8 mouse cellular contexts compared by ENCODE assay signal in the genomic region with DNA sequence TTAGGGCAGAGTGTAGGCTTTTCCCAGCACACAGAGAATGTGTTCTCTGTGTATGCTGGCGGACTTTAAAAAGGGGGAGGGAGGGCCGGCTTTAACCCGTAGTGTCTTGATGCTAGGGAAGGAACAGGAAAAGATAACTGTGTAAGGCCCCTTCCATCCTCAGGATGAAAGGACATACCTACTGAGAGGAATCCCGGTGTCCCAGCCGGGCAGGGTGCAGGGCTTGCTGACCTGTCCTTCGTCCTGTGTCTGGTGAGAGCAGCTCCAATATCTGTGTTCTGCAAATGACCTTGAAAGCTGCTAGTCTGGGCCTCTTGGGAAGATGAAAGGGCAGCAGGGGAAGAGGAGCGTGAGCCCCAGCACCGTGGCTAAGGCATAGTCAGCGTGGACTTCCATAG. TPM values are rescaled to one million over a fixed set of nuclear protein-coding genes. Genes with fewer than 3 reads are reported as not detected.
DNase-seq lines count a peak whose midpoint lies in the region; ATAC-seq and TF ChIP-seq lines count a peak whose summit lies in the region.

No protein-coding gene starts in this region.

- intact Hi-C loops in left cerebral cortex, postnatal 10 days (cut with DNase I): no loop called here

- no peak for TF ChIP-seq EP300 in liver, embryonic 14.5 days (IDR thresholded peaks at IDR 0.05; ENCODE audit: low read depth)

- H3K9ac ChIP-seq in hindbrain, embryonic 11.5 days (ENCODE audit: low read depth, low read length): peak overlapping the region; percentile 77
- peak overlapping the region; percentile 98 for H3K9ac ChIP-seq in liver, embryonic 14.5 days (replicated peaks)

- peak overlapping the region; percentile 89 for H3K4me2 ChIP-seq in hindbrain, embryonic 11.5 days (replicated peaks; ENCODE audit: low read depth, low read length)
- H3K4me2 ChIP-seq in liver, embryonic 14.5 days (ENCODE audit: low read depth): peak overlapping the region; percentile 94

- no peak for ATAC-seq in hindbrain, embryonic 11.5 days (ENCODE audit: low FRiP score)
- no peak for ATAC-seq in liver, embryonic 14.5 days (ENCODE audit: insufficient read depth)

- H3K27me3 ChIP-seq in embryonic facial prominence, embryonic 10.5 days (replicated peaks; ENCODE audit: low read depth, poor library complexity, severe bottlenecking): no peaks in the 10 kb centered on the region
- H3K27me3 ChIP-seq in hindbrain, embryonic 11.5 days (ENCODE audit: control insufficient read depth, insufficient read depth, low read length): no peaks in the 10 kb centered on the region
- H3K27me3 ChIP-seq in liver, embryonic 14.5 days (ENCODE audit: control insufficient read depth, insufficient read depth, low read length): no peaks in the 10 kb centered on the region

- no peak for TF ChIP-seq CTCF in liver, embryonic 14.5 days (IDR thresholded peaks at IDR 0.05; ENCODE audit: low read depth)

- peak; percentile 72 to 84 for DNase-seq in adrenal gland, adult (ENCODE audit: inconsistent age in 2 of 2, low spot score in 1 of 2)
- no peak for DNase-seq in adrenal gland, postnatal 4 days (ENCODE audit: low spot score in 2 of 2)
- DNase-seq in embryonic facial prominence, embryonic 10.5 days (ENCODE audit: low spot score): no peak
- DNase-seq in hindbrain, embryonic 11.5 days (ENCODE audit: low spot score): peak; percentile 18
- no peak for DNase-seq in liver, embryonic 14.5 days (ENCODE audit: low read depth in 3 of 3, low spot score in 3 of 3)
- no peak for DNase-seq in urinary bladder, postnatal 4 days (ENCODE audit: low spot score in 2 of 2)
- no peak for DNase-seq in frontal cortex, postnatal 14 days (ENCODE audit: low spot score in 2 of 2)
- DNase-seq in left cerebral cortex, postnatal 10 days (ENCODE audit: extremely low spot score in 1 of 2, low spot score in 2 of 2): no peak

- peak overlapping the region; percentile 86 for H3K4me3 ChIP-seq in embryonic facial prominence, embryonic 10.5 days
- peak overlapping the region; percentile 55 for H3K4me3 ChIP-seq in hindbrain, embryonic 11.5 days (ENCODE audit: low read depth, low read length)
- peak overlapping the region; percentile 69 to 91 for H3K4me3 ChIP-seq in liver, embryonic 14.5 days (ENCODE audit: insufficient read depth in 1 of 2, low read depth in 2 of 2, low read length in 2 of 2)

- peaks cover 28% of the 10 kb centered on the region for H3K36me3 ChIP-seq in embryonic facial prominence, embryonic 10.5 days (replicated peaks)
- no peaks in the 10 kb centered on the region for H3K36me3 ChIP-seq in hindbrain, embryonic 11.5 days (ENCODE audit: control insufficient read depth, insufficient read depth, low read length)
- H3K36me3 ChIP-seq in liver, embryonic 14.5 days (replicated peaks; ENCODE audit: control insufficient read depth, insufficient read depth, low read depth): peaks cover 2% of the 10 kb centered on the region

- WGBS in embryonic facial prominence, embryonic 10.5 days: 65% methylated on average over 9 of the region's 9 CpGs
- WGBS in hindbrain, embryonic 11.5 days: 53% methylated on average over 9 of the region's 9 CpGs
- WGBS in liver, embryonic 14.5 days (ENCODE audit: insufficient replicate concordance): 38% methylated on average over 9 of the region's 9 CpGs

- peak overlapping the region; percentile 100 for H3K27ac ChIP-seq in embryonic facial prominence, embryonic 10.5 days (replicated peaks)
- peak overlapping the region; percentile 93 for H3K27ac ChIP-seq in hindbrain, embryonic 11.5 days (ENCODE audit: low read depth, low read length)
- peak overlapping the region; percentile 93 for H3K27ac ChIP-seq in liver, embryonic 14.5 days

- no peaks in the 10 kb centered on the region for H3K9me3 ChIP-seq in embryonic facial prominence, embryonic 10.5 days
- no peaks in the 10 kb centered on the region for H3K9me3 ChIP-seq in hindbrain, embryonic 11.5 days (ENCODE audit: control insufficient read depth, low read length)
- H3K9me3 ChIP-seq in liver, embryonic 14.5 days (ENCODE audit: control insufficient read depth, low read length): no peaks in the 10 kb centered on the region

- peaks cover 38% of the 10 kb centered on the region for H3K4me1 ChIP-seq in embryonic facial prominence, embryonic 10.5 days
- H3K4me1 ChIP-seq in hindbrain, embryonic 11.5 days (replicated peaks; ENCODE audit: control insufficient read depth, insufficient read depth, low read length): peaks cover 12% of the 10 kb centered on the region
- H3K4me1 ChIP-seq in liver, embryonic 14.5 days (replicated peaks; ENCODE audit: control insufficient read depth in 2 of 2, insufficient read depth in 2 of 2, low read length in 1 of 2): peaks cover 48 to 69% of the 10 kb centered on the region in 2 experiments

RNA-seq across cellular contexts. Expression of a gene that starts 1.5 kb away (rescaled TPM):
- total RNA-seq in adrenal gland, postnatal 4 days (2021): 10 to 100 TPM; 37.6 to 37.8 TPM
- 43.3 and 45.3 TPM in 2 replicates for polyA plus RNA-seq in embryonic facial prominence, embryonic 10.5 days (2016; fragmentation: Nextera tagmentation; extraction: Ambion mirVana)
- polyA plus RNA-seq in hindbrain, embryonic 11.5 days (2014; fragmentation: Nextera tagmentation; extraction: Ambion mirVana): 21.6 and 24.7 TPM in 2 replicates
- polyA plus RNA-seq in liver, embryonic 14.5 days (2012; rRNA removed): 11.2 and 11.9 TPM in 2 replicates
- polyA plus RNA-seq in liver, embryonic 14.5 days (2014; fragmentation: Nextera tagmentation; extraction: Ambion mirVana): 9.4 and 10.8 TPM in 2 replicates
- 10 to 100 TPM; 26.8 to 32.5 TPM for total RNA-seq in left cerebral cortex, postnatal 10 days (2021)

RNA-seq across cellular contexts. Expression of a gene that starts 39.1 kb away (rescaled TPM):
- 10 to 100 TPM; 12.4 to 15.4 TPM for total RNA-seq in adrenal gland, postnatal 4 days (2021)
- 6.3 and 7.6 TPM in 2 replicates for polyA plus RNA-seq in embryonic facial prominence, embryonic 10.5 days (2016; fragmentation: Nextera tagmentation; extraction: Ambion mirVana)
- 9.6 and 9.8 TPM in 2 replicates for polyA plus RNA-seq in hindbrain, embryonic 11.5 days (2014; fragmentation: Nextera tagmentation; extraction: Ambion mirVana)
- polyA plus RNA-seq in liver, embryonic 14.5 days (2012; rRNA removed): 0.95 and 1.0 TPM in 2 replicates
- polyA plus RNA-seq in liver, embryonic 14.5 days (2014; fragmentation: Nextera tagmentation; extraction: Ambion mirVana): 0.33 and 0.45 TPM in 2 replicates
- 10 to 100 TPM; 94.2 to 98.8 TPM for total RNA-seq in left cerebral cortex, postnatal 10 days (2021)

RNA-seq across cellular contexts. Expression of a gene that starts 42.8 kb away (rescaled TPM):
- 100 to 1,000 TPM; 927 to 955 TPM for total RNA-seq in adrenal gland, postnatal 4 days (2021)
- polyA plus RNA-seq in embryonic facial prominence, embryonic 10.5 days (2016; fragmentation: Nextera tagmentation; extraction: Ambion mirVana): 1,034 and 1,049 TPM in 2 replicates
- 1,014 and 1,045 TPM in 2 replicates for polyA plus RNA-seq in hindbrain, embryonic 11.5 days (2014; fragmentation: Nextera tagmentation; extraction: Ambion mirVana)
- polyA plus RNA-seq in liver, embryonic 14.5 days (2012; rRNA removed): 530 and 765 TPM in 2 replicates
- polyA plus RNA-seq in liver, embryonic 14.5 days (2014; fragmentation: Nextera tagmentation; extraction: Ambion mirVana): 774 and 804 TPM in 2 replicates
- 100 to 1,000 TPM; 520 to 524 TPM for total RNA-seq in left cerebral cortex, postnatal 10 days (2021)

RNA-seq across cellular contexts. Expression of a gene that starts 43.3 kb away (rescaled TPM):
- 10 to 100 TPM; 26.4 to 27.6 TPM for total RNA-seq in adrenal gland, postnatal 4 days (2021)
- 5.9 and 7.0 TPM in 2 replicates for polyA plus RNA-seq in embryonic facial prominence, embryonic 10.5 days (2016; fragmentation: Nextera tagmentation; extraction: Ambion mirVana)
- polyA plus RNA-seq in hindbrain, embryonic 11.5 days (2014; fragmentation: Nextera tagmentation; extraction: Ambion mirVana): 7.3 and 8.9 TPM in 2 replicates
- 10.4 and 12.0 TPM in 2 replicates for polyA plus RNA-seq in liver, embryonic 14.5 days (2012; rRNA removed)
- polyA plus RNA-seq in liver, embryonic 14.5 days (2014; fragmentation: Nextera tagmentation; extraction: Ambion mirVana): 14.4 and 17.3 TPM in 2 replicates
- total RNA-seq in left cerebral cortex, postnatal 10 days (2021): 100 to 1,000 TPM; 430 to 441 TPM

Comparison
In these comparisons a context has a peak if more than half of its experiments do, and no peak if none do; other contexts are left out.
1. DNase-seq: peak in adrenal gland, adult (2 of 2) and hindbrain, embryonic 11.5 days (single experiment); none in adrenal gland, postnatal 4 days (0 of 2), embryonic facial prominence, embryonic 10.5 days (single experiment), liver, embryonic 14.5 days (0 of 3), urinary bladder, postnatal 4 days (0 of 2), frontal cortex, postnatal 14 days (0 of 2) and left cerebral cortex, postnatal 10 days (0 of 2).
2. Peak in every context shown above with its lines, with median percentiles within 50 percentile points of each other: H3K27ac ChIP-seq and H3K4me3 ChIP-seq.